Mouse (Mus musculus) layer of hippocampus, adult 2 months (tissue): ENCODE data around the gene Fgf7. TPM values are rescaled to one million over a fixed set of nuclear protein-coding genes. Genes with fewer than 3 reads are reported as not detected.
A peak's percentile ranks its signal among the peaks of the same experiment; 100 is the strongest.

Experiments
- DNase-seq, 2 experiments: peaks; one replicate each; pipeline ENCODE4 v3.0.0; 2022; ENCODE audit warnings: low spot score in 2 of 2
- H3K27ac ChIP-seq: fragments of 200-600 bp; 2 replicates; pipeline ENCODE4 v1.8.1; 2022
- H3K4me3 ChIP-seq: fragments of 200-600 bp; 2 replicates; pipeline ENCODE4 v1.8.1; 2022; ENCODE audit warnings: mild to moderate bottlenecking
- CTCF ChIP-seq: fragments of 200-600 bp; conservative IDR thresholded peaks from 2 replicates; pipeline ENCODE4 v1.8.1; 2022; ENCODE audit warnings: antibody characterized with exemption, mild to moderate bottlenecking, moderate library complexity
- total RNA-seq, 2 experiments: library from RNA; stranded (reverse); gene quantifications; 2 replicates each; pipeline ENCODE4 v1.2.3; 2021

The Fgf7 gene
- total RNA-seq, 2 experiments from 2014 or later: 0.51 to 1.5 TPM

DNA sequence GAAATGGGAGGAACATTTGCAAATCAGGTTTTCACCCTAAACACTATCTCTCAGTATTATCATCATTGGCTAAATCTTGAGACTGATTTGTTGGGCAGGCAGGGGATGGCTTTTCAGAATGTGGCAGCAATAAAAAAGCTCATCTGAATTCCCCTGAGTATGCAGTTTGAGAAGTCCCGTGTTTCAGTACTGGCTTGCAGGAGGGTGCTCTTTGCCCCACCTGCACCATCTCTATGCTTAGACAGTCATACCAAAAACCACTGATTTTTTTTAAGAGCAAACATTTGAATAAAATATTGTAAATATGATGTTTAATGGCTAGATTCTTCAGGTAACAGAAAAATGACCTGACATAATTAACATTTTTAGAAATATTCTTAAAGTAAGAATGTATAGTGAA lies 35.3 kb downstream of the Fgf7 start:
- H3K27ac ChIP-seq: no peak overlapping the region
- no peak for TF ChIP-seq CTCF
- no peak overlapping the region for H3K4me3 ChIP-seq
- no peak for DNase-seq

DNA sequence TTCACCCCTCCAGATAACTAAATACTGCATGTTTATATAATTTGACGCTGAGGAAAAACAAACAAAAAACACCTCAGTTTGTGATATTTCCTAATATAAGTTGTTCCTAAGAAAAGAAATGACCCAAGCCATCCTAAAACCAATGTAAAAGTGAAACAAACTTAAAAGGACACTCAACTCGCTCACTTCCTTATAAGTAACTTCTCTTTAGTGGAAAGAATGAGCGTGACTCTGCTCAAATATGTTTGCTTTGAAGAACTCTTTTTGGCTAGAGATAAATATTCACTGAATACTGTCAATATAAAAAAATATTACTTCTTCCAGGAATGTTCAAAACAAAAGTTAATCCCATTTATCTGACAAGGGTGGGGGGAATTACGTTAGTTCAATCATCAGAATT lies 39.3 kb downstream of the Fgf7 start:
- no peak for TF ChIP-seq CTCF
- no peak for DNase-seq
- H3K4me3 ChIP-seq: no peak overlapping the region
- H3K27ac ChIP-seq: no peak overlapping the region

DNA sequence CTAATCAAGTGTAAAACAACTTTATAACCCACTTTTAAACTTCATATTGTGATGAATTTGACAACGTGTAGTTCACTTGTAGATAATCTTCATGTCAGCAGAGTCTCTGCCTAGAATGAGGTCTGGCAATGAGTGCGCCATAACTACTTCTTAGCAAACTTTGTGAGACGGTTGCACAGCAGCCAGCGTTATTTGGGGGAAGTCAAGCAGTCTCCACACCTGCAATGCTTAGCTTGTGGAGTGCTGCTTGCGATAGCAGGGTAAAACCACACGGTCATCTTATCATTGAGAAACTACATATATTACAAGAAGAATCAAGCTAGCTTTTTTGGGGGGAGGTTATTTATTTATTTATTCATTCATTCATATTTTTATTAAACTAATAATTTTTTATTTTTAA lies 42.0 kb downstream of the Fgf7 start:
- H3K4me3 ChIP-seq: no peak overlapping the region
- DNase-seq: no peak
- TF ChIP-seq CTCF: no peak
- no peak overlapping the region for H3K27ac ChIP-seq

DNA sequence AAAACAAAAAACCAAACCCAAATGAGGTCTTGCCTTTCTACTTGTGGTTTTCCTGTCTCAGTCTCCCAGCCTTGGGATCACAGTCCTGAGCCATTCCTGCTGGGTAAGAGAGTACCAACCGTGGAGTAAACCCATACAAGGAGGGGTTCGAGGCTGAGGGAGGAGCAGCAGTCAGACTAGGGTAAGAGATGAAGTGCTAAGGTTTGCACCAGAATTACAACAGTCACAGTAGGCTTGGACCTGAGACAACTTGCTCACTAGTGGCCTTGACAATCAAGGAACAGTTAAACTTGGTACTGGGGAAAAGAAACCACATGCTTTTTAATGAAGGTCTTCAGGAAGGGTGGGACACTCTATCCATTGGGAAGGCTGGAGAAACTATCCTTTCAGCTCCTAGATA lies 44.6 kb downstream of the Fgf7 start:
- no peak for TF ChIP-seq CTCF
- no peak overlapping the region for H3K4me3 ChIP-seq
- DNase-seq: no peak
- H3K27ac ChIP-seq: no peak overlapping the region

DNA sequence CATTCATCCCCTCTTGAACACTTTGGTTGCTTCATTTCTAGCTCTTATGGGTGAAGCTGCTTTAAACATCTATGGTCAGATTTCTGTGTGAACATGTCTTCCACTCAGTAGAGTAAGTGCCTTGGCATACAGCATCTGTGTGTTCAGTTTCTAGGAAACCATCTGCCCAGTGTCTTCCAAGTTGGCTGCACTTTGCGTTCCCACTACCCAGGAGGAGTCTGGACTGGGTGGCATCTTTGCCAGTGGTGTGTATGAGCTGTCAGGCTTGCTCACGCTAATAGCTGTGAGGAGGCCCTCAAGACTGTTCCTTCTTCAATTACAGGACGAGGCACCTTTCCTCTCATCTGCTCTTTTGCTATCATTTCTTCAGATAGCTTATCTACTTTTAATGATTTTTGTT lies 49.9 kb downstream of the Fgf7 start:
- no peak for TF ChIP-seq CTCF

DNA sequence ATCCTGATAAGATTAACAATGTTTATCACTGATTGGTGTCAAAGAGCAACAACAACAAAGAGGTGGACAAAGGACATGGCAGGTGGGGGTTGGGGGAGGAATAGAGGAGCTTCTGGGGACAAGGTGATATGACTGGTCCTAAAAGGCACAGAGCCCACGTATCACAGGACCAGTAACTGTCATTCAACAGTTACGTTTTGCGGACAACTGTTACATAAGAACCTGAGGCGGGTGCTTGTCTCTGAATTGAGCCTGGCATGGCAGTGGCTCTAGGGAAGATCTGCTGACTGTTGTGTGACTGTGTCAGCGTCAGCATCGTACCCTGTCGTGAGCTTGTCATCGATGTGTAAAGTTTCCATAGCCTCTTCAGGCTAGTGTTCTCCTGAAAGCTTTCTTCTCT lies 51.7 kb downstream of the Fgf7 start:
- DNase-seq: no peak
- no peak overlapping the region for H3K4me3 ChIP-seq
- H3K27ac ChIP-seq: no peak overlapping the region
- no peak for TF ChIP-seq CTCF

More for the DNA sequence above, 49.9 kb downstream of the Fgf7 start:
- Histone ChIP-seq H3K4me3 (no peak overlapping the region), H3K27ac (peak overlapping the region; percentile 43)
- peak; percentile 16 to 51 for DNase-seq

DNA sequence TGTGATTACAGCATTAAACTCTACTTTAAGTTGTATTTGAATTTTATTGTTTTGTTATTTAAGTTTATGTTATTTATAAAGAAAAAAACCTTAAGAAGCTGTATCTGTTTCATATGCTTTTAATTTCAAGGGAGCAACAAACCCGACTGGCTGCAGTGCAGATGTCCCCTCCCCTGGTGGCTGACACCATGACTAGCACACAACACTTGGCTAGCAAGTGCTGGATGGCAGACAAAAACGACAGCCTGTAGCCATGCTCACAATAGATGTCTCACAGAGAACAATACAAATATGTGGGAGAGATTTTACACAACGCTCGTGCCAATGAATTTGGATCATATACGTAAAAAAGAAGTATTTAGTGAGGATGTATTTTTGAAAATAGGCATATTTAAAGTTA lies 56.0 kb downstream of the Fgf7 start:
- DNase-seq: no peak
- TF ChIP-seq CTCF: peak; percentile 65
- Histone ChIP-seq H3K27ac (no peak overlapping the region), H3K4me3 (no peak overlapping the region)

DNA sequence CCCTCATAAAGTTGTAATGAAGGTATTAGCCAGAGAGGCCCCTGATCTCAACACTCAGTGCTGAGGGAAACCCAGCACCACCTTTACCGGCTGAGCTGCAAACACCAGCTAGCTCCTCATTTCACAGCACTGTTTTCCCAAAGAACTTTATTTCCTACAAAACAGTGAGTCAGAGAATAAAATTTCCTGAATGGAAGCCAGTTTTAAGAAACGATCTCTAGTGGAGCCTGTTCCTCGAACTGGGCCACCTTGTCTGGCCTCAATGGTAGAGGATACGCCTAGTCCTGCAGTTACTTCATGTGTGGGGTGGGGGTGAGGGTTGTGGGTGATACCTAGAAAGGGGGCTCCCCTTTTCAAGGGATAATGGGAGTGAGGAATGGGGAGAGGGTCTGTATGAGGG lies 60.2 kb downstream of the Fgf7 start:
- no peak for DNase-seq
- TF ChIP-seq CTCF: no peak
- Histone ChIP-seq H3K4me3 (no peak overlapping the region), H3K27ac (no peak overlapping the region)

Other genes with a start within 250 kb of the Fgf7 start
- gene Galk2, start 175.5 kb upstream of the Fgf7 start, total RNA-seq: 10 to 100 TPM; 25.8 to 26.0 TPM
- 100 to 1,000 TPM; 111 to 119 TPM for gene Cops2, start 175.5 kb upstream of the Fgf7 start, total RNA-seq
- not detected for gene Fam227b, start 117.3 kb downstream of the Fgf7 start, total RNA-seq
- 10 to 100 TPM; 16.4 to 17.7 TPM for gene Dtwd1, start 117.5 kb downstream of the Fgf7 start, total RNA-seq
- gene Gm17555, start 180.4 kb downstream of the Fgf7 start, total RNA-seq: not detected